Mouse (Mus musculus): ENCODE measurements around the gene Nt5c2. TPM values are rescaled to one million over a fixed set of nuclear protein-coding genes. Genes with fewer than 3 reads are reported as not detected.
A peak's percentile ranks its signal among the peaks of the same experiment; 100 is the strongest.

Nt5c2 gene
- total RNA-seq, 2 experiments from 2014 or later: 17.0 to 23.6 TPM

DNA sequence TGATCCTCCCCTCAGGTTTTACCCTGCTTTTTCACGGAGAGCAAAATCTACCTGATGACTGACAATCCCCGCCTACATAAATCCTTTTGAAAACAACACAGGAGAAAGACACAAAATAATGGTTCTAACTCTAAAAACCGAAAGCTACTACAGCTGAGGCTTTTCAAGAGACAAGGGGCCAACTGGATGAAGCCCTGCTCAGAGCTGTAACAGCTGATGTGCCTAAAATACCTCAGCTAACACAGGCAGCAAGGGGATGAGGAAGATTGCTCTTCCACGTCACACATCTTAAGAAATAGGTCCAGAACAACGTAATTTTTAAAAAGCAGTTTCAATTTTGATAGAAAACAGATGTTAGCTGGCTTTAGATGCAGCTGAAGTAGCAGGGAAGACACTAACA lies 88.0 kb downstream of the Nt5c2 start:
- DNase-seq: no peak

DNA sequence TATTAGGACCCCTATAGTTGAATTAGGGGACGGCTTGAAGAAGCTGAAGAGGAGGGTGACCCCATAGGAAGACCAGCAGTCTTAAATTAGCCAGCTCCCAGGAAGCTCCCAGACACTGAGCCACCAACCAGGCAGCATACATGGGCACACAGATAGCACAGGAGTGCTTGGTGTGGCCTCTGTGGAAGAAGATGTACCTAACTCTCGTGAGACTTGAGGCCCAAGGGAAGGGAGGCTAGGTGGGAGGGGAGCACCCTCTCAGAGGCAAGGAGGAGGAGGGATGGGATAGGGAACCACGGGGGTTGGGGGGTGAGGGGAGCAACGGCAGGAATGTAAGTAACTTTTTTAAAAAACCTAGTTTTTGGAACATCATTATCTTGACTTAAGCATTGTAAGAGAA lies 88.6 kb downstream of the Nt5c2 start:
- DNase-seq: no peak

DNA sequence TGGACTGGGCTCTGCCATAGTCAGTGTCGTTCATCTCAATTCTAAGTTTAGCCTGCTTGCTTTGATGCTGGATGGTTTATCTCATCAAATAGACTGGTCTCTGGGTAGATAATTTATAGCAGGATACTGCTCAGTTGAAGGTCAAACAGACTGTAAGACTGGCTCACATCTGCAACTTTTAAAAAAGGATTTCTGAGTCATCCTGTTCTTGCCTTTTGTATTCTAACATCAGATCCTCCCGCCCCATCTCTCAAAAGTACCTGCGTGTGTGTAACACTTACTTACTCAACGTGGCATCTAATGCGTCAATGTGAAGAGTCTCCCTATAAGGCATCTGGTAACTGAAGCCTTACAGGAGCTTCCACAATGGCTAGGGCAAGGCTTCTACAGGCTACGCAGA lies 94.4 kb downstream of the Nt5c2 start:
- DNase-seq: no peak

DNA sequence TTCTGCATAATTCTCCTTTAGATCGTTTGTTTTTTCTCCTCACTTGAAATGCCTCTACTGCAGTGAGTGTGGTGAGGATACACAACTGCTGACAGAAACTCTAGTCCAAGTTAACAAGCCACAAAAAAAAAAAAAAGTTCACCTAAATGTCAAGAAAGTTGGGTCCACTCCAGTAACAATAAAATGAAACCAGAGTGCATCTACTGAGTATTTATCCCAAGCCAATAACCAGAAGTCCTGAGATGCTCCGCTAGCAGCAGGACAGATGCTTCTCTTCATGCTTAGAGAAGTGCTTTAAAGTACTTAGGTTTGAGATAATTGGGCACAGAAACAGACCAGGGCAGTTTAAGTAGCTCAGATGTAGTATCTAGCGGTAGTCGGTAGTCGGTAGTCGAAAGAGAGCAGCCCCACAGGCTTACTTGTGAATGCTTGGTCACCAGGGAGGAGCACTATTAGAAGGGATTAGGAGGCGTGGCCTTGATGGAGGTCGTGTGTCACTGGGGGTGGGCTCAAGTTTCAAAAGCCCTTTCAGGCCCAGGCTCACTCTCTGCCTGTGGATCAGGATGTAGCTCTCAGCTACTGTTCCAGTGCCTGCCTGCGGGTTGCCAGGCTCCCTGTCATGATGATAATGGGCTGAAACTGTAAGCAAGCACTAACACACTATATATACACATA lies 99.4 kb downstream of the Nt5c2 start:
- peak; percentile 30 for DNase-seq

DNA sequence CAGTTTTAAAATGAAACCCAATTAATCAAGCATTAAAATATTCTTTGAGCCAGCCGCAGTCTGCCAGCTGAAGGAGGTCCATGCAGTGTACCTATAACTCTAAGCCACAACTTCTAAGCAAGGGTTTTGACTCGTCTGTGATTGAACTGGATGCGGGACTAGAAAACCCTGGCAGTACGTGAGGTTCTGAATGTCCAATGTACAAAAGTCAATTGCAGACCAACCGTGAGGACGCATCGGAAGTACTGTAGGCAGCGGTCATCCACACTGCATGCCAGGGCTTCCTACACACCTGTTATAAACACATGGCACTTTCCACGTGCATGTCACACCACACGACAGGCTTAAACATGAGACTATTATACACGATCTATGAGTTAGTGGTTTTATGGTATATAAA lies 101.3 kb downstream of the Nt5c2 start:
- DNase-seq: no peak

DNA sequence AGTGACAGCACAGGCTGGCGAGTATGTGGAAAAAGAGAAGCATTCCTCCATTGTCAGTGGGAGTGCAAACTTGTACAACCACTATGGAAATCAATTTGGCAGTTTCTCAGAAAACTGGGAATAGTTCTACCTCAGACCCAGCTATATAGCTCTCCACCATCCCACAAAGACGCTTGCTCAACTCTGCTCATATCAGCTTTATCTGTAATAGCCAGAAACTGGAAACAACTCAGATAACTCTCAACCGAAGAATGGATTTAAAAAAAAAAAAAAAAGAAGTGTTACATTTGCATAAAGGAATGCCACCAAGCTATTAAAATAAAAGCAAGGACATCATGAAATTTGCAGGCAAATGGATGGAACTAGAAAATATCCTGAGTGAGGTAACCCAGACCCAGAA lies 103.5 kb downstream of the Nt5c2 start:
- no peak for DNase-seq

DNA sequence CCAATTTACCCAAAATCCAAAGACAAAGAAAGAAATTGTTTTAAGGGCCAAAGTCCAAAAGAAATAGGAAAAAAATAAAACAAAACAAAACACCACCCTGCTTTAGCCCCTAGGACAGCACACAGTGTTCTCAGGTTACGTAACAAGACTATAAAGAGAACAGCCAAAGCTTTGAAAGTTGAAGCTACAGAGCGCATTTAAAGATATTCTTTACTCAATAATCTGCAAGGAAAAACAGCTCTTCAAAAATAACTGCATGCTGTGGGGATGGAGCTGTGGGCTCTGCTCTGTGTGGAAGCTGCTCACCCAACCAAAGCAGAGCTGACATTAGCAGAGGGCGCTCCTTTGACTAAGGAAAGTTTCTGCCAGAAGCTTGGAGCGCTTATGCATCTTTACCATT lies 106.0 kb downstream of the Nt5c2 start:
- DNase-seq: peak; percentile 27

DNA sequence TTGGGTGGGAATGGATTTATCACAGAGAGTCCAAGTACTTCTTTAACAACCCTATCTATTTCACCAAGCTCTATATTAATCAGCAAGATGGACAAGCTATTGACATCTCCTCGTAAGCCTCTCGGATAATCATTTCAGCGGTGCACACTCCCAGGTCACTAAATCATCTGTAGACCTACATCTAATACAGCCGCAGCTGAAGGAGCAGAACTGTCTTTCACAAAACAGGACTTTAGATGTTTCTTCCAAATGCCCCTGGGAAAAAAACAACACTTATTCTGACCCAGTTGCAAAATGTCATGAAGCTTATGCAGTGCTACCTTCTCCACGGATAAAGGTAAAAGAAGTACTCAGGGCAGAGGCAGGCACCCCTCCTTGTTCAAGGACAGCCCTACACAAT lies 106.7 kb downstream of the Nt5c2 start:
- DNase-seq: no peak

DNA sequence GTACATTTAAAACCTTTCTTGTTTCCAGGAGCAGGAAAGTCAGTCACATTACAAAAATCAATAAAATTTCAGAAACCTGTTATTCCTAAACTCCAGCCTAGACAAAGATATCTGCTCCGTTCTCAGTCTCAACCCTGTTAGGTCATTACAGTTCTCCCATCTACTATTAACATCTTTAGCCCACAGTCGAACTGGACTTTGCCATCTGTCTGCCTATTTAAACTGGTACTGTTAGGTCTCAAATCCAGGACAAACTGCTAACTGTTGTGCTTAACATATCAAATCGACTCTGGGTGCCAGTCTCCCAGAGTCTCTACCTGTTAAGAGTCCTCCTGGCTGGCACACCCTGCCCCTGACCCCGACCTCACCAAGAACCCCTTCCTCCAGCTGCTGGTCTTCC lies 109.0 kb downstream of the Nt5c2 start:
- no peak for DNase-seq

DNA sequence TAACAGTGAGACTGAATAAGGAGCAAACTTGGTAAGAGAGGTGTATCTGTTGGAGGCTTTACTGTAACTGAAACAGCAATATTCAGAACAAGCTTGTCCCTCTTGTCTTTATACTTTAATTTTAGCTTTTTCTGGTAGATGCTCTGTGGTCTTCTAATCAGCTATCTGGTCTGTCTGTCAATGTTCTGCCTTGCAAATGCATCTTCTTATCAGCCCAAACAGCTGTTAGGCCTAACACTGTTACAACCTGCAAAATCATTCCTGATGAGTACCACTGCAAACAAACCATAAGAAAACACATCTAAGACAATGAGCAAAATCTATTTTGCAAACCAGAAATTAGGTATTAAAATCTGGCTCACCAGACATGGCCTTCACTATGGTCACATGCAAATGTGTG lies 109.6 kb downstream of the Nt5c2 start:
- DNase-seq: no peak

DNA sequence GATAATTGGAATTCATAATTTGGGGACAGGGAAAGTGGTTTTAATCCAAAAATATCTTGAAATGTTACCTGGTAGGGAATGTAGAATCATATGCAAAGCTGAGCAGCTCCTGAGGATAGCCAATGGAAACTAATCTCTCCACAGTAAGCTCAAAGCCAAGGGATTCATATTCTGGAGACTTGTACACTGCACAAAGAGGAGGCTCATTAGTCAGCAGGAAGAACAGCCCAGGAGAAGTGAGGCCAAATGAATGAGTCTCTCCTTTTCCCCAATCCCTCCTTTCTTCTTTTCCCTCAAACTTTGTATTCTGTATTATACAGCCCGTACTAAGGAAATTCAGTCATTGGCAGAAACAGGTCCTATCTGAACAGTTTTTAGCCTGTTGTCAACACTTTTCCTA lies 110.0 kb downstream of the Nt5c2 start:
- DNase-seq: no peak

DNA sequence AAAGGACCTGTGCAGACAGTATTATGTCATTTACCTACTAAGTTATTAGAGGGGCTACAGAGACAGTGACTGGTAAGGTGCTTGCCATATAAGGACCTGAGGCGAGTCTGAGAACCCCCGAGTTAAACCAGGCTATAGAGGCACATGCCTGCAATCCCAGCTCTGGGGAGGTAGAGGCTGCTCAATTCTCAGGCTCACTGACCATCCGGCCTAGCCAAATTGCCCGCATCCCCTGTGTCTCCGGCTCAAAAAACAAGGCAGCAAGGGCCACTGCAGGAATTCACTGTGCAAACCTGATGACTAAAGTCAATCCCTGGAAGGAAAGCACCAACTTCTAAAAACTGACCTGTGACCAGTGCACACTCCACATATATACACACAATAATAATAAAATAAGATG lies 111.6 kb downstream of the Nt5c2 start:
- no peak for DNase-seq

DNA sequence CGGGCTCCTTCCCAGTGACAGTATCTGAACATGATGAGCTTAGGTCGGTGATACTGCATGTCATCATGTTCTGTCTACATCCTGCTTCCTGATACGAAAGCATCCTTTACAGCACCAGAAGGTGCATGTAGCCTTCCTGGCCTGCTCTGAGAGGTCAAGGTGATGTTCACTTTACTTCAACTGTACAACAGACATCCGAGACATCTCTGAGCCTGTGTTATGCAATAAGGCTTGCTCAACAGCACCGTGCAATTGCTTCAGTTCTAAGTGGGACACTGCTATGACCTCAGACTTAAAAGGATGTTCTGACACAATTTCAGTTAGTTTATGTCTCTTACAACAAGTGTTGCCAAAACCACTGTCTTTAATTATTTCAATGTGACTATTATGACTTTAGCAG lies 113.6 kb downstream of the Nt5c2 start:
- peak; percentile 36 for DNase-seq

DNA sequence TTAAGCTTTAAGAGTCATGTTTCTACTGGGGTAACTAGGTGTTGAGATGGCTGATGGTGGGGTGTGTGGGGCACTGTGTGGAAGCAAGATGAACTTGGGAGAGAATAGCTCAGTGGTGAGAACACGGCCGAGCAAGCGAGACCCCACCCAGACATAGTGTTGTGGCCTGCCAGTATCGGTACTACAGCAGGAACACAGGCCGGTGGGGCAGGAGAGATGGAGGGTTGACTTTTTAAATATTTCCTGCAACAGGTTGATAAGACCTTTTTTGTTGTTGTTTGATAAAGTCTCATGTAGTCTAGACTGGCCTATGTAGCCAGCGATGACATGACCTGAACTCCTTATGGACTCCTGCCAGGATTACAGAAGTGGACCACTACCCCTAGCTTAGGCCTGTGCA lies 114.2 kb downstream of the Nt5c2 start:
- DNase-seq: no peak

DNA sequence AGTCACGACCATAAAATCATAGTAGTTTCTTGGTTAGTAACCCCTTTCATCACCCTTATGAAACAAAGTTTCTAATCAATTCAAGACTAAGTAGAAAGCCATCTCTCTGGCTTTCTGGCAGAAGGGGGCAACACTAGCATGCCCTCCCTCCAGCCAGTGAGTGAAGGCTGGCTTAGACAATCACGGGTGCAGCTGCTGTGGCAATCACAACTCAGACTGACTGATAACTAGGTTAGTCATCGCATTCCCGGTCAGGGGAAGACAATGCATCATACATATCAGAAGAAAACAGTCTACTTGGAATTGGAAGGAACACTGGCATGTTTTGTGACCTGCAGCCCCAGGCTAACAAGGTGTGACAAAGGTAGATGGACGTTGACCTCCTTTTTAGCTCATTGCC lies 115.1 kb downstream of the Nt5c2 start:
- no peak for DNase-seq

DNA sequence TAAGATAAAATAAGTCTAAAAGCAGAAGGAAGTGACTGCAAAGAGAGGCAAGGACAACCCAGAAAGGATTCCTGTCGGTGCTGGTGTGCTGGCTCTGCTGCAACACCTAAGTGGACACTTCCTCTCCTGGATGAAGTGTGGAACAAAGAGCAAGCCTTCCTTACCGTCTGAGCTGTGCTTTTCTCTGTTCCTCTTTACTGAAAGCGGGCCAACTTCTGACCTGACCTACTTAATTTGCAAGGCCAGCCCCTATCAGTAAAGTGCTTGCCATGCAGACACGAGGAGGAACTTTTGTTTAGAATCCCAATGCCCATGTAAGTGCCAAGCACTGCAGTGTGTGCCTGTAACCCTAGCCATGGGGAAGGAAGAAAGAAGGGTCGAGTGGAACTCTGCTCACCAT lies 115.6 kb downstream of the Nt5c2 start:
- no peak for DNase-seq

DNA sequence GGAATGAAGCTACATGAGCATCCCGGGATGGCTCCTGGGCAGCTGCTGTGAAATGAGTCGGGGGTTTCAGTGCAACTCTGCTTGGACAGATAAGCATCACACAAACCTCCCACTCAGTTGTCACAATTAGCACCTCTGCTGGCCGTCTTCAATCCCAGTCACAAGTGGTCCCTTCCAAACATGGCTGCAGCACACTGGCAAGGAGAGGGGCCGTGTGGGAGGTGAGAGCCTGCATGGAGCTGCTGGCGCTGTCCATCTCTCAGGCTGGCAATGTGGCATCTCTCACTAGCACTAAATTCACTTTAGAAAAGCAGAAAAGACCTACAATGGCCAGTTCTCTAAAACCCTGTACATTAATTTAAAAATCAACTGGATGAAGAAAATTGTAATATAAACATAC lies 116.7 kb downstream of the Nt5c2 start:
- no peak for DNase-seq

DNA sequence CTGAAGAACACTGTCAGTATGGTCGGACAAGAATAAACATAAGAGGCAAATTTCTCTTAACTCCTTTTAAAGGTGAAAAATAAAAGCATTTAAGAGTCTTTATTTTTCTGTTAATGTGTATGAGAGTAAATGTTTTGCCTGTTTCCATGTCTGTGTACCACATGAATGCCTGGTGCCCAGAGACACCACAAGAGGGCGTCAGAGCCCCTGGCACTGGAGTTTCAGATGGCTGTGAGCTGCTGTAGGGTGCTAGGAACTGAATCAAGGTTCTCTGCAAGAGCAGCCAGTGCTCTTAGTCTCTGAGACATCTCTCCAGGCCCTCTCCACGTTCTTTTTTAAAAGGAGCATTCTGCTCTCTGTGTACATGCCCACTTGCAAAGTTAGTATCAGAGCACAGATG lies 117.8 kb downstream of the Nt5c2 start:
- no peak for DNase-seq

DNA sequence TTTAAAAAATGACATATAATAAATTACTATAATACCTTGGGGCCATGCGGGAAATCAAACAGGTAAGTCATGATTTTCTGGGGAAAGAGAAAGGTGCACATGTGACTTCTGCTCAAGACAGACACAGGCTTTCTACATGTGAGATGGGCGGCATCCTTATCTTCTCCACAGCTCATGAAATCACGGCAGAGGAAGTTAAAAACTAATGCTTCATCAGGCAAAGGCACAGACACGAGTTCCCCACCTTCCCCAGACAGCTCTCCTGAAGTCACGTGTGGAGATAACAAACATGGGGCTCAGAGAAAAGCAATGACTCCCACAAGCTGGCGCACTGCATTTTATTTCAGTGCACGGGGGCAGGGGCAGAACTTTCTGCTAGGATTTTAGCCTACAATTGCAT lies 121.5 kb downstream of the Nt5c2 start:
- no peak for DNase-seq

DNA sequence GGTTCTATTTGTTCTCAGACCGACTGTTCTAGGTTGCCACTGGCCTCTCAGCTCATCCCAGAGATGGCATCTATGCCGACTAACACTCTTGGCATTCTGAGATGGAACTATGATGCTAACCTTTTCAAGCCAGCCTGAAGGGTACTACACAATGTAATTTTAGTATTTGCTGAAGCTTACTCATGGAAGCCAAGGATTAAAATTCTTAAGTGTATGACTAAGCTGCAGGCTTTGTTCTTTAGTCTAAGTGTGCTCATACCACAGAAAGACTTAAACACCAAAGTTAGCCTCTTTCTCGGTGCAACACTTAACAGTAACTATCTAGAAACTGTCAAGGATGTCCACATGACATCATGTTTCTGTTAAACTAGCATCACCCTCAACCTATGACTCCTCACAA lies 122.1 kb downstream of the Nt5c2 start:
- DNase-seq: no peak

DNA sequence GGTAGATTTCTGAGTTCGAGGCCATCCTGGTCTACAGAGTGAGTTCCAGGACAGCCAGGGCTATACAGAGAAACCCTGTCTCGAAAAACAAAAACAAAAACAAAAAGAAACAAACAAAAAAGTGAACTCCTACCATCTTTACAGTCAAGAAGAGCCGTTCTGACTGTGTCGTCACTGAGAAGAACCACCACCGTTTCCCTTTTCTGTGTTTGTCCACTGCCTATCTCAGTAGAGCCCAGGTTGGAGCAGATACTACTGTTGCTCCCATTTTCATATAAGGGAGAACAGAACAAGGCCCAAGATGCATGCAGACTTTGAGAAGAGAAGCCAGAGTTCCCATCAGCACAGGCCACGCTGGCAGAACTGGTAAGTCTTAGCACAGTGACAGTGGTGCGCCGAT lies 124.3 kb downstream of the Nt5c2 start:
- DNase-seq: no peak

DNA sequence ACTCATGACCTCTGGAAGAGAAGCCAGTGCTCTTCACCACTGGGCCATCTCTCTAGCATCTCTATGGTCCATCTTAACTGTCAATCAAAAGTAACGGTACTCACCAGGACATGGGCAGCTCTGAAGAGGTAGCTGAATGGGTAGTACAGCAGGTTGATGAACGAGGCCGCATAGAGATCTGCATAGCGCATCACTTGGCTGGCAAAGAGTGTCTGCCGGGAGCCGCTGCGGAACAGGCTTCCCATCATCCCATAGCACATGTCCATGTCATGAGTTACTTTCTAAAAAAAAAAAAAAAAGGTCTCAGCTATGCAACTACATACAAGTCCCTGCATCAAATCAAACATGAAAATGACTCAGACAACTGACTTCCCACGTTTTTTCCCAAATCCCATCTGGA lies 125.3 kb downstream of the Nt5c2 start:
- DNase-seq: no peak

DNA sequence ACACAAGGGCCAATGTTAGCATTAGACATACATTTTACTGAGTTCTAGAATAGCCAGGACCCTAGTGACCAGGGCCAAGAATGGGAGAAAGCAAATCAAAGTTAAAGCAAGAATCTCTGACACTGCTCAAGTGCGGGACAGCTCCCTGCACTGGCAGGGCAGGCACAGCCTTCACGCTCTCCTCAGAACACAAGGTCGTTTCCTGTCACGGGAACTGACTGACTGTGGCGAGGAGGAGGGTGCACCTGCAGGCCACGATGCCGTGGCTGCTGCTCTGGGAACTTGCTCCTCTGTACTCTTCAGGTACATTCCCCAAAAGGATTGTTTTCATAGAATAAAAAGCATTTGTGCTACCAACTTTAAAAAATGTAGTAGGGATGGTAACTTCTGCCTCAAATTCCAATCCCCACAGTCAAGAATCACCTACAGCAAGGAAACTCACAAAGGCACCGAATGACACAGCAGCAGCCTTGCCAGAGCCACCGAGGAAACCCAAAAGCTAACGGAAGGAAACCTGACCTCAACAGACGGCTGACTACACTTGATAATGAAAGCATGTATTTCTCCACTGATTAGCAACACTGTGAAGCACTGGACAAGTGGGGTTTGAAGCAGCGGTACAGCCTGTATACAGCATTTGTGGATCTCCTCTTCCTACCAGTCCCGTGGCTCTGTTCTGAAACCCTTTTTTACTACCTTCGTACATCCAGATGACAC lies 127.0 kb downstream of the Nt5c2 start:
- DNase-seq: no peak

DNA sequence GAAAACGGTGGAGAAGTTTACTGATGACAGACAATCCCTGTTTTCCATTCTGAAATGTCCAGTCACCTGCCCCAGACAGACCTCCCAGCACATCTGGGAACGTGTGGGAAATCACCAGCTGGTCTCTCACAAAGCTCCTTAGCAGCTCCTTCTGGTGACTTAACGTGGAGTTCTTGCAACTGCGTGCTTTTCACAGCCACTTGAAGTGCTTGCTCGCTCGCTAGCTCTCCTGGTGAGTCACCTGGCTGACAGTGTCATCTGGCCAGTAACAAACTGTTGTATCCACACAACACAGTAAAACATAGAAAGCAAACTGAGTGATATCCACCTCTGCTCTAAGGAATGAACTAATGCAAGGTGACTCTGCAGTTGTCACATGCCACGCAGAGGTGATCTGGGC lies 128.1 kb downstream of the Nt5c2 start:
- no peak for DNase-seq

Measured in gastrocnemius, postnatal 25 days (tissue).